Mouse (Mus musculus) embryo, embryonic 11 days (tissue): Measurements from ENCODE around the gene Bckdk.

Experiments
- DNase-seq: peaks from one replicate; pipeline ENCODE4 v3.0.0-alpha.2; 2015

Gene Bckdk

GRCm38 (mm10) chr7:127896384-127896783, 7.5 kb upstream of the Bckdk start:
- DNase-seq = peak; percentile 64

GRCm38 (mm10) chr7:127897542-127897941, 6.3 kb upstream of the Bckdk start:
- DNase-seq = no peak

- no peak for DNase-seq
Measured at GRCm38 (mm10) chr7:127898179-127898956, 5.5 kb upstream of the Bckdk start.

- DNase-seq = no peak
Measured at GRCm38 (mm10) chr7:127899997-127900396, 3.9 kb upstream of the Bckdk start.

- DNase-seq = no peak
Measured at GRCm38 (mm10) chr7:127901772-127902171, 2.1 kb upstream of the Bckdk start.

- no peak for DNase-seq
Measured at GRCm38 (mm10) chr7:127907939-127908338, 4.1 kb downstream of the Bckdk start.

GRCm38 (mm10) chr7:127908656-127909055, 4.8 kb downstream of the Bckdk start:
- no peak for DNase-seq

GRCm38 (mm10) chr7:127912190-127912871, 8.4 kb downstream of the Bckdk start, which contains the start of gene Kat8:
Gene Kat8, plus strand, starts transcription at chr7:127912516.
- DNase-seq = peak; percentile 96

GRCm38 (mm10) chr7:127912938-127913337, 9.1 kb downstream of the Bckdk start:
- no peak for DNase-seq

GRCm38 (mm10) chr7:127915293-127915692, 11.4 kb downstream of the Bckdk start:
- DNase-seq = no peak

GRCm38 (mm10) chr7:127918203-127918602, 14.3 kb downstream of the Bckdk start:
- peak; percentile 49 for DNase-seq

- DNase-seq = no peak
Measured at GRCm38 (mm10) chr7:127919290-127919689, 15.4 kb downstream of the Bckdk start.

- no peak for DNase-seq
Measured at GRCm38 (mm10) chr7:127921516-127921915, 17.6 kb downstream of the Bckdk start.

- DNase-seq = no peak
Measured at GRCm38 (mm10) chr7:127922451-127923275, 18.8 kb downstream of the Bckdk start.

- no peak for DNase-seq
Measured at GRCm38 (mm10) chr7:127923714-127924113, 19.8 kb downstream of the Bckdk start.

- no peak for DNase-seq
Measured at GRCm38 (mm10) chr7:127925252-127925651, 21.4 kb downstream of the Bckdk start.

GRCm38 (mm10) chr7:127926066-127926465, 22.2 kb downstream of the Bckdk start:
- DNase-seq = no peak

- no peak for DNase-seq
Measured at GRCm38 (mm10) chr7:127926846-127927245, 23.0 kb downstream of the Bckdk start.

- DNase-seq = no peak
Measured at GRCm38 (mm10) chr7:127927726-127928125, 23.8 kb downstream of the Bckdk start.

- DNase-seq = no peak
Measured at GRCm38 (mm10) chr7:127928596-127928995, 24.7 kb downstream of the Bckdk start.

- DNase-seq = peak; percentile 21
Measured at GRCm38 (mm10) chr7:127929923-127930322, 26.0 kb downstream of the Bckdk start, which contains the start of gene Prss8. Gene Prss8, minus strand, starts transcription at chr7:127930104.

GRCm38 (mm10) chr7:127930636-127931035, 26.8 kb downstream of the Bckdk start:
- no peak for DNase-seq
